Comparison of ENCODE assay signal across 9 mouse cellular contexts in genomic region chr4:132796196-132796886, GRCm38 (mm10). TPM values are rescaled to one million over a fixed set of nuclear protein-coding genes. Genes with fewer than 3 reads are reported as not detected.
DNase-seq lines count a peak whose midpoint lies in the region; ATAC-seq and TF ChIP-seq lines count a peak whose summit lies in the region.
"Had no signal": no experiment of that assay in that cellular context is flagged by ENCODE, and none has a peak within 500 bp of the region (broad histone marks: within the 10 kb centered on the region; RNA-seq: fewer than 3 reads in every experiment).

Themis2 (minus strand) TSS chr4:132796387.

- H3K4me1 ChIP-seq in intestine, embryonic 14.5 days (replicated peaks; ENCODE audit: control insufficient read depth, insufficient read depth, low read length), result 0 out of 2 replicates have a peak, but pooled peaks cover 4% of the 10 kb centered on the region
- peaks cover 10% of the 10 kb centered on the region for H3K4me1 ChIP-seq in liver, embryonic 11.5 days (replicated peaks; ENCODE audit: control insufficient read depth, insufficient read depth, low read length)
- no peaks in the 10 kb centered on the region for H3K4me1 ChIP-seq in midbrain, postnatal 0 days (ENCODE audit: insufficient read depth, low read length)

- ATAC-seq in intestine, embryonic 14.5 days (replicated peaks; ENCODE audit: low FRiP score, low TSS enrichment, low read depth), result 0 out of 2 replicates have a peak, but pooled peaks have one; percentile 32
- peak; percentile 76 for ATAC-seq in liver, embryonic 11.5 days (replicated peaks; ENCODE audit: low FRiP score)
- no peak for ATAC-seq in midbrain, postnatal 0 days (ENCODE audit: low FRiP score)

- peaks cover 18% of the 10 kb centered on the region; the same call in 1 of the 2 replicates for H3K27me3 ChIP-seq in intestine, embryonic 14.5 days (replicated peaks; ENCODE audit: control insufficient read depth, insufficient read depth, low read length)
- peaks cover 11% of the 10 kb centered on the region for H3K27me3 ChIP-seq in liver, embryonic 11.5 days (replicated peaks; ENCODE audit: control insufficient read depth, insufficient read depth, low read length)
- H3K27me3 ChIP-seq in midbrain, postnatal 0 days (ENCODE audit: insufficient read depth, low read length), result peaks cover 15% of the 10 kb centered on the region
- no peaks in the 10 kb centered on the region for H3K27me3 ChIP-seq in splenic B cell, adult 2 months (ENCODE audit: control insufficient read depth, insufficient read depth, low read length, poor library complexity, severe bottlenecking)

- peak; percentile 46 to 48 for DNase-seq in frontal cortex, postnatal 10 days (ENCODE audit: low spot score in 2 of 2)
- DNase-seq in frontal cortex, postnatal 36 days (ENCODE audit: low spot score in 2 of 2), result no peak
- DNase-seq in embryo, embryonic 10 days (ENCODE audit: low spot score), result peak; percentile 90
- DNase-seq in gastrocnemius, postnatal 4 days (ENCODE audit: low spot score in 2 of 2), result peak; percentile 36 to 79
- DNase-seq in intestine, embryonic 14.5 days (ENCODE audit: low spot score), result peak; percentile 83
- DNase-seq in liver, embryonic 11.5 days (ENCODE audit: low spot score), result peak; percentile 80
- peak; percentile 19 for DNase-seq in midbrain, postnatal 0 days (ENCODE audit: low spot score)
- DNase-seq in splenic B cell, adult 2 months (ENCODE audit: low read depth, low spot score), result peak; percentile 92

- peak within 1 kb of the TSS; percentile 32 for H3K9ac ChIP-seq in intestine, embryonic 14.5 days (ENCODE audit: low read length)
- H3K9ac ChIP-seq in liver, embryonic 11.5 days (ENCODE audit: low read depth, low read length), result 0 out of 2 replicates have a peak within 1 kb of the TSS, but pooled peaks have one; percentile 20
- H3K9ac ChIP-seq in midbrain, postnatal 0 days (replicated peaks; ENCODE audit: low read length, poor library complexity, severe bottlenecking), result no peak within 1 kb of the TSS; the same call in 1 of the 2 replicates

- H3K36me3 ChIP-seq in intestine, embryonic 14.5 days (ENCODE audit: control insufficient read depth, insufficient read depth, low read length), result no peaks in the 10 kb centered on the region
- H3K36me3 ChIP-seq in liver, embryonic 11.5 days (ENCODE audit: control insufficient read depth, insufficient read depth, low read length), result no peaks in the 10 kb centered on the region
- H3K36me3 ChIP-seq in midbrain, postnatal 0 days (ENCODE audit: insufficient read depth, low read length), result no peaks in the 10 kb centered on the region
- peaks cover 8% of the 10 kb centered on the region for H3K36me3 ChIP-seq in splenic B cell, adult 2 months (ENCODE audit: control insufficient read depth, insufficient read depth, low read length, poor library complexity, severe bottlenecking)

- peak within 1 kb of the TSS; percentile 35 for H3K4me3 ChIP-seq in intestine, embryonic 14.5 days (ENCODE audit: low read depth, low read length)
- H3K4me3 ChIP-seq in liver, embryonic 11.5 days (ENCODE audit: low read depth, low read length), result peak within 1 kb of the TSS; percentile 44
- H3K4me3 ChIP-seq in midbrain, postnatal 0 days (ENCODE audit: low read depth, low read length), result peak within 1 kb of the TSS; percentile 20
- H3K4me3 ChIP-seq: myocyte had no signal

- no peak within 1 kb of the TSS for H3K27ac ChIP-seq in intestine, embryonic 14.5 days (ENCODE audit: low read depth)
- no peak within 1 kb of the TSS; the same call in 1 of the 2 replicates for H3K27ac ChIP-seq in liver, embryonic 11.5 days (ENCODE audit: low read depth, low read length)
- no peak within 1 kb of the TSS for H3K27ac ChIP-seq in midbrain, postnatal 0 days (ENCODE audit: low read depth, low read length)

- no peak for TF ChIP-seq CTCF in midbrain, postnatal 0 days (IDR thresholded peaks at IDR 0.05)

- 2% methylated on average over 21 of the region's 21 CpGs for WGBS in intestine, embryonic 14.5 days
- WGBS in liver, embryonic 11.5 days, result 3% methylated on average over 21 of the region's 21 CpGs
- 3% methylated on average over 21 of the region's 21 CpGs for WGBS in midbrain, postnatal 0 days

- H3K4me2 ChIP-seq in intestine, embryonic 14.5 days (ENCODE audit: low read length), result peak within 1 kb of the TSS; percentile 65
- peak within 1 kb of the TSS; percentile 86 for H3K4me2 ChIP-seq in liver, embryonic 11.5 days
- H3K4me2 ChIP-seq in midbrain, postnatal 0 days (ENCODE audit: low read depth, low read length, poor library complexity, severe bottlenecking), result peak within 1 kb of the TSS; percentile 39

- H3K9me3 ChIP-seq in intestine, embryonic 14.5 days (ENCODE audit: control insufficient read depth, low read length), result no peaks in the 10 kb centered on the region
- no peaks in the 10 kb centered on the region for H3K9me3 ChIP-seq in liver, embryonic 11.5 days (ENCODE audit: control insufficient read depth, low read length)
- no peaks in the 10 kb centered on the region for H3K9me3 ChIP-seq in midbrain, postnatal 0 days (ENCODE audit: low read length)

RNA-seq across cellular contexts. Expression of gene Themis2, which starts in this region (rescaled TPM):
- total RNA-seq in gastrocnemius, postnatal 4 days (2021), result 1 to 10 TPM; 3.2 to 3.4 TPM
- 2.0 TPM in 2 replicates for polyA plus RNA-seq in intestine, embryonic 14.5 days (2014; fragmentation: Nextera tagmentation; extraction: Ambion mirVana)
- polyA plus RNA-seq in liver, embryonic 11.5 days (2014; fragmentation: Nextera tagmentation; extraction: Ambion mirVana), result 2.7 and 3.3 TPM in 2 replicates
- 0.28 and 0.49 TPM in 2 replicates for total RNA-seq in midbrain, postnatal 0 days (2014; rRNA removed)
- 0.49 and 0.75 TPM in 2 replicates for polyA plus RNA-seq in midbrain, postnatal 0 days (2015; fragmentation: Nextera tagmentation; extraction: Ambion mirVana)
- polyA plus RNA-seq: myocyte had no signal

Comparison
In these comparisons a context has a peak if more than half of its experiments do, and no peak if none do; other contexts are left out.
1. DNase-seq: peak in frontal cortex, postnatal 10 days (2 of 2), embryo, embryonic 10 days (single experiment), gastrocnemius, postnatal 4 days (2 of 2), intestine, embryonic 14.5 days (single experiment), liver, embryonic 11.5 days (single experiment) and splenic B cell, adult 2 months (single experiment); none in frontal cortex, postnatal 36 days (0 of 2).
2. Peak in DNase-seq, H3K4me3 ChIP-seq and H3K4me2 ChIP-seq in midbrain, postnatal 0 days; RNA of the gene not detected or under 1 TPM.
3. Peak in every context shown above with its lines, with median percentiles within 50 percentile points of each other: H3K4me2 ChIP-seq and H3K4me3 ChIP-seq.